Mouse (Mus musculus) right cerebral cortex, postnatal 10 days (tissue): ENCODE measurements around the gene Gm44596.

Experiments used
- DNase-seq, 2 experiments: peaks; one replicate each; pipeline ENCODE4 v3.0.0; 2021; ENCODE audit warnings: low spot score in 2 of 2

Gm44596 gene

GRCm38 (mm10) chr6:128429300-128429699, 54.0 kb downstream of the Gm44596 start:
- no peak for DNase-seq

- DNase-seq, result no peak
Observed at GRCm38 (mm10) chr6:128429826-128430225, 54.5 kb downstream of the Gm44596 start.

GRCm38 (mm10) chr6:128432356-128432915, 57.1 kb downstream of the Gm44596 start:
- DNase-seq, result no peak

- DNase-seq, result no peak
Observed at GRCm38 (mm10) chr6:128433566-128433965, 58.3 kb downstream of the Gm44596 start.

- DNase-seq, result no peak
Observed at GRCm38 (mm10) chr6:128435474-128435873, 60.2 kb downstream of the Gm44596 start.

GRCm38 (mm10) chr6:128436356-128437005, 61.2 kb downstream of the Gm44596 start:
- DNase-seq, result no peak

GRCm38 (mm10) chr6:128437288-128437687, 62.0 kb downstream of the Gm44596 start:
- DNase-seq, result no peak

- peak; percentile 72 to 77 for DNase-seq
Observed at GRCm38 (mm10) chr6:128437731-128438316, 62.5 kb downstream of the Gm44596 start.

GRCm38 (mm10) chr6:128438317-128438870, 63.1 kb downstream of the Gm44596 start, which contains the start of gene Fkbp4:
Gene Fkbp4 (minus strand): TSS chr6:128438677.
- peak; percentile 95 for DNase-seq

- no peak for DNase-seq
Observed at GRCm38 (mm10) chr6:128438871-128439341, 63.6 kb downstream of the Gm44596 start.

- DNase-seq, result no peak
Observed at GRCm38 (mm10) chr6:128440238-128440637, 64.9 kb downstream of the Gm44596 start.

- DNase-seq, result peak in 1 of 2 experiments; percentile 67
Observed at GRCm38 (mm10) chr6:128445761-128446535, 70.6 kb downstream of the Gm44596 start.

GRCm38 (mm10) chr6:128447063-128447462, 71.8 kb downstream of the Gm44596 start:
- DNase-seq, result no peak

GRCm38 (mm10) chr6:128455835-128456605, 80.7 kb downstream of the Gm44596 start:
- DNase-seq, result peak; percentile 43 to 53
